Mouse (Mus musculus): ENCODE measurements around the gene Tmod2. TPM values are rescaled to one million over a fixed set of nuclear protein-coding genes. Genes with fewer than 3 reads are reported as not detected.
"Not testable (repeated sequence)": the region's sequence is repeated elsewhere in the genome, so short reads cannot be mapped to it uniquely, and the experiment has no call there.

Gene Tmod2
- polyA plus RNA-seq, 1 experiment from 2014 or later: 22.8 TPM

GRCm38 (mm10) chr9:75545514-75545913, 65.6 kb downstream of the Tmod2 start:
- 83% methylated on average over 8 of the region's 8 CpGs for WGBS
- ATAC-seq (ENCODE audit: low FRiP score, low TSS enrichment): 0 out of 2 replicates have a peak, but pooled peaks have one; percentile 47
- Histone ChIP-seq H3K36me3 (ENCODE audit: control insufficient read depth, insufficient read depth, low read length) (no peaks in the 10 kb centered on the region), H3K9ac (ENCODE audit: low read depth, low read length) (no peak overlapping the region), H3K27me3 (ENCODE audit: control insufficient read depth, insufficient read depth, low read length) (no peaks in the 10 kb centered on the region), H3K27ac (ENCODE audit: low read depth, low read length) (0 out of 2 replicates have a peak overlapping the region, but pooled peaks have one; percentile 42), H3K4me1 (ENCODE audit: control insufficient read depth, insufficient read depth, low read length) (peaks cover 14% of the 10 kb centered on the region), H3K9me3 (ENCODE audit: control insufficient read depth, low read length) (peaks cover 3% of the 10 kb centered on the region), H3K4me2 (replicated peaks; ENCODE audit: low read depth, low read length) (no peak overlapping the region), H3K4me3 (ENCODE audit: low read length) (no peak overlapping the region)

- Histone ChIP-seq H3K4me2 (replicated peaks; ENCODE audit: low read depth, low read length) (no peak overlapping the region), H3K27me3 (ENCODE audit: control insufficient read depth, insufficient read depth, low read length) (no peaks in the 10 kb centered on the region), H3K4me1 (ENCODE audit: control insufficient read depth, insufficient read depth, low read length) (peaks cover 10% of the 10 kb centered on the region; the same call in 1 of the 2 replicates), H3K4me3 (ENCODE audit: low read length) (no peak overlapping the region), H3K27ac (ENCODE audit: low read depth, low read length) (peak overlapping the region; percentile 5; the same call in 1 of the 2 replicates), H3K36me3 (ENCODE audit: control insufficient read depth, insufficient read depth, low read length) (no peaks in the 10 kb centered on the region), H3K9ac (ENCODE audit: low read depth, low read length) (no peak overlapping the region), H3K9me3 (ENCODE audit: control insufficient read depth, low read length) (no peaks in the 10 kb centered on the region)
- ATAC-seq (ENCODE audit: low FRiP score, low TSS enrichment): peak; percentile 68; the same call in 1 of the 2 replicates
- 11% methylated on average over 5 of the region's 5 CpGs for WGBS
These were observed 69.6 kb downstream of the Tmod2 start for GRCm38 (mm10) chr9:75541497-75541896.

- no peak for ATAC-seq (ENCODE audit: low FRiP score, low TSS enrichment)
- 85% methylated on average over 1 of the region's 1 CpGs for WGBS
- Histone ChIP-seq H3K4me1 (ENCODE audit: control insufficient read depth, insufficient read depth, low read length) (peaks cover 1% of the 10 kb centered on the region; the same call in 1 of the 2 replicates), H3K9me3 (ENCODE audit: control insufficient read depth, low read length) (no peaks in the 10 kb centered on the region), H3K27ac (ENCODE audit: low read depth, low read length) (no peak overlapping the region), H3K36me3 (ENCODE audit: control insufficient read depth, insufficient read depth, low read length) (peaks cover 7% of the 10 kb centered on the region; the same call in 1 of the 2 replicates), H3K27me3 (ENCODE audit: control insufficient read depth, insufficient read depth, low read length) (no peaks in the 10 kb centered on the region), H3K9ac (ENCODE audit: low read depth, low read length) (no peak overlapping the region), H3K4me3 (ENCODE audit: low read length) (no peak overlapping the region), H3K4me2 (replicated peaks; ENCODE audit: low read depth, low read length) (no peak overlapping the region)
These were observed 74.7 kb downstream of the Tmod2 start for GRCm38 (mm10) chr9:75536422-75536821.

GRCm38 (mm10) chr9:75534431-75534962, 76.6 kb downstream of the Tmod2 start:
- no peaks in the 10 kb centered on the region for H3K9me3 ChIP-seq (ENCODE audit: control insufficient read depth, low read length)
- H3K4me2 ChIP-seq (replicated peaks; ENCODE audit: low read depth, low read length): no peak overlapping the region
- no peak overlapping the region for H3K4me3 ChIP-seq (ENCODE audit: low read length)
- H3K9ac ChIP-seq (ENCODE audit: low read depth, low read length): no peak overlapping the region
- no peak overlapping the region for H3K27ac ChIP-seq (ENCODE audit: low read depth, low read length)
- no peaks in the 10 kb centered on the region for H3K27me3 ChIP-seq (ENCODE audit: control insufficient read depth, insufficient read depth, low read length)
- ATAC-seq (ENCODE audit: low FRiP score, low TSS enrichment): no peak
- peaks cover 15% of the 10 kb centered on the region; the same call in 1 of the 2 replicates for H3K36me3 ChIP-seq (ENCODE audit: control insufficient read depth, insufficient read depth, low read length)
- H3K4me1 ChIP-seq (ENCODE audit: control insufficient read depth, insufficient read depth, low read length): no peaks in the 10 kb centered on the region
- WGBS: 94% methylated on average over 8 of the region's 8 CpGs

GRCm38 (mm10) chr9:75532989-75533388, 78.1 kb downstream of the Tmod2 start:
- H3K4me2 ChIP-seq (replicated peaks; ENCODE audit: low read depth, low read length); H3K9me3 ChIP-seq (ENCODE audit: control insufficient read depth, low read length); H3K4me1 ChIP-seq (ENCODE audit: control insufficient read depth, insufficient read depth, low read length); H3K27me3 ChIP-seq (ENCODE audit: control insufficient read depth, insufficient read depth, low read length); H3K4me3 ChIP-seq (ENCODE audit: low read length); H3K27ac ChIP-seq (ENCODE audit: low read depth, low read length); H3K9ac ChIP-seq (ENCODE audit: low read depth, low read length); ATAC-seq (ENCODE audit: low FRiP score, low TSS enrichment): not testable (repeated sequence)
- 79% methylated on average over 8 of the region's 9 CpGs for WGBS
- H3K36me3 ChIP-seq (ENCODE audit: control insufficient read depth, insufficient read depth, low read length): peaks cover 15% of the 10 kb centered on the region; the same call in 1 of the 2 replicates

- H3K9me3 ChIP-seq (ENCODE audit: control insufficient read depth, low read length): no peaks in the 10 kb centered on the region
- whole genome bisulfite sequencing: 74% methylated on average over 7 of the region's 7 CpGs
- H3K4me2 ChIP-seq (replicated peaks; ENCODE audit: low read depth, low read length): no peak overlapping the region
- ATAC-seq (ENCODE audit: low FRiP score, low TSS enrichment): no peak
- H3K4me3 ChIP-seq (ENCODE audit: low read length): no peak overlapping the region
- H3K27me3 ChIP-seq (ENCODE audit: control insufficient read depth, insufficient read depth, low read length): no peaks in the 10 kb centered on the region
- no peaks in the 10 kb centered on the region for H3K4me1 ChIP-seq (ENCODE audit: control insufficient read depth, insufficient read depth, low read length)
- H3K36me3 ChIP-seq (ENCODE audit: control insufficient read depth, insufficient read depth, low read length): peaks cover 15% of the 10 kb centered on the region; the same call in 1 of the 2 replicates
- H3K27ac ChIP-seq (ENCODE audit: low read depth, low read length): no peak overlapping the region
- H3K9ac ChIP-seq (ENCODE audit: low read depth, low read length): no peak overlapping the region
These were observed 78.7 kb downstream of the Tmod2 start for GRCm38 (mm10) chr9:75532461-75532860.

- H3K4me1 ChIP-seq (ENCODE audit: control insufficient read depth, insufficient read depth, low read length): no peaks in the 10 kb centered on the region
- H3K4me2 ChIP-seq (replicated peaks; ENCODE audit: low read depth, low read length): no peak overlapping the region
- 77% methylated on average over 5 of the region's 5 CpGs for WGBS
- ATAC-seq (ENCODE audit: low FRiP score, low TSS enrichment): no peak
- peaks cover 15% of the 10 kb centered on the region; the same call in 1 of the 2 replicates for H3K36me3 ChIP-seq (ENCODE audit: control insufficient read depth, insufficient read depth, low read length)
- no peaks in the 10 kb centered on the region for H3K9me3 ChIP-seq (ENCODE audit: control insufficient read depth, low read length)
- no peak overlapping the region for H3K9ac ChIP-seq (ENCODE audit: low read depth, low read length)
- H3K27me3 ChIP-seq (ENCODE audit: control insufficient read depth, insufficient read depth, low read length): no peaks in the 10 kb centered on the region
- H3K27ac ChIP-seq (ENCODE audit: low read depth, low read length): no peak overlapping the region
- no peak overlapping the region for H3K4me3 ChIP-seq (ENCODE audit: low read length)
These were observed 81.8 kb downstream of the Tmod2 start for GRCm38 (mm10) chr9:75529358-75529757.

GRCm38 (mm10) chr9:75528096-75528495, 83.0 kb downstream of the Tmod2 start:
- 95% methylated on average over 9 of the region's 9 CpGs for WGBS
- H3K4me3 ChIP-seq (ENCODE audit: low read length): no peak overlapping the region
- no peaks in the 10 kb centered on the region for H3K9me3 ChIP-seq (ENCODE audit: control insufficient read depth, low read length)
- H3K27me3 ChIP-seq (ENCODE audit: control insufficient read depth, insufficient read depth, low read length): no peaks in the 10 kb centered on the region
- no peak overlapping the region for H3K4me2 ChIP-seq (replicated peaks; ENCODE audit: low read depth, low read length)
- no peaks in the 10 kb centered on the region for H3K4me1 ChIP-seq (ENCODE audit: control insufficient read depth, insufficient read depth, low read length)
- no peak for ATAC-seq (ENCODE audit: low FRiP score, low TSS enrichment)
- H3K9ac ChIP-seq (ENCODE audit: low read depth, low read length): no peak overlapping the region
- peaks cover 15% of the 10 kb centered on the region; the same call in 1 of the 2 replicates for H3K36me3 ChIP-seq (ENCODE audit: control insufficient read depth, insufficient read depth, low read length)
- no peak overlapping the region for H3K27ac ChIP-seq (ENCODE audit: low read depth, low read length)

- WGBS: 83% methylated on average over 13 of the region's 13 CpGs
- H3K36me3 ChIP-seq (ENCODE audit: control insufficient read depth, insufficient read depth, low read length): peaks cover 15% of the 10 kb centered on the region; the same call in 1 of the 2 replicates
- ATAC-seq (ENCODE audit: low FRiP score, low TSS enrichment): no peak
- no peak overlapping the region for H3K27ac ChIP-seq (ENCODE audit: low read depth, low read length)
- H3K27me3 ChIP-seq (ENCODE audit: control insufficient read depth, insufficient read depth, low read length): no peaks in the 10 kb centered on the region
- H3K4me3 ChIP-seq (ENCODE audit: low read length): no peak overlapping the region
- no peak overlapping the region for H3K9ac ChIP-seq (ENCODE audit: low read depth, low read length)
- H3K4me2 ChIP-seq (replicated peaks; ENCODE audit: low read depth, low read length): no peak overlapping the region
- H3K4me1 ChIP-seq (ENCODE audit: control insufficient read depth, insufficient read depth, low read length): no peaks in the 10 kb centered on the region
- H3K9me3 ChIP-seq (ENCODE audit: control insufficient read depth, low read length): no peaks in the 10 kb centered on the region
These were observed 83.6 kb downstream of the Tmod2 start for GRCm38 (mm10) chr9:75527368-75528059.
